Mouse (Mus musculus) thymus, postnatal 4 days (tissue): Measurements from ENCODE around the gene Kcna2.

ENCODE experiments used
- DNase-seq: peaks from one replicate; pipeline ENCODE4 v3.0.0; 2021

Kcna2 gene

DNA sequence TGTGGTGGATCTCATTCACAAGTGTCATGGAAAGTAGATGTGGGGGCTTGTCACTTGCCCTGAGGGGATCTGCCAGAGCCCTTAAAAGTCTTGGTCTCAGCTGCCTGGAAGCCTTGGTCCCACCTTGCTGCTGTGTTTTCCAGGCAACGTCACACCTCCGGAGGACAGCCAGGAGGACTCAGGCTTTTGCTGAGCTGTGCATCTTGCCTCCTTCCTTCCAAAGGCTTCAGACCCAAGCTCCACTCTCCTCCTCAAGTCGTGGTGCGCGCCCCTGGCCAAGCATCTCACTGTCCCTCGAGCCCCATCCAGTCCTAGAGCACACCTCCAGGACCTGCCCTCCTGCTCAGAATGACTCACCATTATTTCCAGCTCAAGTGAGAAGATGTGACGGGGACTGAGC lies 2.1 kb downstream of the Kcna2 start:
- no peak for DNase-seq

DNA sequence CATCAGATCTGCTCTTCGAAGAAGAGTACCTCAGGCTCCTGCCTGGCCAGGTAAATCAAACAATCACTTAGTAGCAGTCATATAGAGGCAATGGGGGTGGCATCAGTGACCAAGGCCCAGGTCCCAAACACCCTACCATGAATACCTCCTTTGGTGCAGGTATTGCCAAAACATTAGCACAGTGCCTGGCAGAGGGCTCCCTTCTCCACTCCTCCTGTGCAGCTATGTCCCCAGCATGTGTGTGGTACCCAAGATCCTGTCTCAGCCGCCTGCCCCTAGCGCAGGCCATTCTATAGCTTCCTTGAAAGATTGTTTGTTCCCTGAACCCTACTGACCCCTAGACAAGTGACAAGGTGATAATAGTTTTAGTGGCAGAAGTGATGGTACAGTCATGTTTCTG lies 2.5 kb downstream of the Kcna2 start:
- no peak for DNase-seq

DNA sequence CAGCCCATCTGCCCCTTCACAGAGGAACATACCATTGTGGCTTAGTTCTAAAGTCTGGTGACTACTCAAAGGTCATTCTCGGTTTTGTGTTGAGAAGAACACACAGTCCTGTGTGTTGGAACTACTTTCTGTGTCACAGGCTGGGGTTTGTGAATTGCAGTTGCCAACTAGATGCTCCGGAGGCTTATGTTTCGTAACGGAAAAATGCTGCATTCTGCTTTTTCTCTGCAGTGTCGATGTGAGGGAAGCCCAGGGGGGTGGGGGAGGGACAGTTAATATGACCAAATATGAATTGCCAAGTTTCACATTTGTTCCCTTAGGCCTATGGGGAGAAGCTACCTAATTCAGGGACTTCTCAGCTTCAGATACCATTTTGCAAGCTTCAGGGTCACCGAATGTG lies 5.0 kb downstream of the Kcna2 start:
- no peak for DNase-seq

DNA sequence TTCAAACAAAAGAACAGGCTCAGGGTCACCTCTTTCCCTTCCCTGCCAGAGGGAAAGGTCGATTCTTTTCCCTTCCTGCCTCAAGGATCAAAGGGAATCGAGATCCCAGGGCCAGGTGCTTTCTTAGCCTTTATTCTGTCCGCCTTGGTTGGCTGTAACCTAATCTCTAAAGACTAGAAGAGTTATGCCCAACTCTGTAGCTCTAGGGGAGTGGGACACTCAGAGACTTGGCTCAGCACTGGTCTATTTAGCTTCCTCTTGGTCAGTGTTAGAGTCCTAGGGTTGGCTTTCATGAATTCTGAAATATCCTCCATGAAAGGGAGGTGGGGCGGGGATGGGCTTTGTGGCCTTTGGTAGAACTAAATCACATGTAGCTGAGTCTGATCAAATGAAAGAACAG lies 11.6 kb downstream of the Kcna2 start:
- no peak for DNase-seq

DNA sequence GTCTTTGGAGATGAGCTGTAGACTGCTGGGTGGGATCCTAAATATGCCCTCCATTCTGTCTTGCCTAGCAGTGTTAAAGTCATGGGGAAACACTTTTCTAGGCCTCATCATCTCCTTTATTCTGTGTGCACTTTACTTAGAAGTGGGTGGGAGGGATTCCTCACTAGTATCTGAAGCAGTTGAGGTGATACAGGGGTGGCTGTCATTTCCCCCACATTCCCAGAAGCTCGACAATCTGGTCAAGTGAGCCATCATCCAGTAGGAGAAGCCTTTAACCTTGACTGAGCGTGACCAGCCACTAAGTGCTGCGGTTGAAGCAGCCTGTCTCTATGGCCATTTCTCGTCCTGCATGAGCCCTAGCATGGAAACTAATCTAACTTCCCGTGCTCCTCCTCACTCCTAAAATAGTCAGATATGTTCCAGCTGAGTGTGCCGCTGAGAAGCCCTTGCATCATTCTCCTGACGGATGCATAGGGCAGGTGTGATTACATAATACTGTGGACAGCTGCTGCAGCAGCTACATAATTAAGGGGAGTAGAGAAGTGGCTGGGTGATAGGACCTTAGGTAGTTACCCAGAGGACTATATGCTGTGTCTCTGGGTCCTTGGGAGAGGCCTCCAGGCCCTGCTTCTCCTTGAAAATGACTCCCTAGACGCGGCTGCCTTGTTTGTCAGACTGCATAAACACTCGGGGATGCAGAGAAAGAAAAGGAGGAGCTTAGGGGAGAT lies 12.2 kb downstream of the Kcna2 start:
- no peak for DNase-seq

DNA sequence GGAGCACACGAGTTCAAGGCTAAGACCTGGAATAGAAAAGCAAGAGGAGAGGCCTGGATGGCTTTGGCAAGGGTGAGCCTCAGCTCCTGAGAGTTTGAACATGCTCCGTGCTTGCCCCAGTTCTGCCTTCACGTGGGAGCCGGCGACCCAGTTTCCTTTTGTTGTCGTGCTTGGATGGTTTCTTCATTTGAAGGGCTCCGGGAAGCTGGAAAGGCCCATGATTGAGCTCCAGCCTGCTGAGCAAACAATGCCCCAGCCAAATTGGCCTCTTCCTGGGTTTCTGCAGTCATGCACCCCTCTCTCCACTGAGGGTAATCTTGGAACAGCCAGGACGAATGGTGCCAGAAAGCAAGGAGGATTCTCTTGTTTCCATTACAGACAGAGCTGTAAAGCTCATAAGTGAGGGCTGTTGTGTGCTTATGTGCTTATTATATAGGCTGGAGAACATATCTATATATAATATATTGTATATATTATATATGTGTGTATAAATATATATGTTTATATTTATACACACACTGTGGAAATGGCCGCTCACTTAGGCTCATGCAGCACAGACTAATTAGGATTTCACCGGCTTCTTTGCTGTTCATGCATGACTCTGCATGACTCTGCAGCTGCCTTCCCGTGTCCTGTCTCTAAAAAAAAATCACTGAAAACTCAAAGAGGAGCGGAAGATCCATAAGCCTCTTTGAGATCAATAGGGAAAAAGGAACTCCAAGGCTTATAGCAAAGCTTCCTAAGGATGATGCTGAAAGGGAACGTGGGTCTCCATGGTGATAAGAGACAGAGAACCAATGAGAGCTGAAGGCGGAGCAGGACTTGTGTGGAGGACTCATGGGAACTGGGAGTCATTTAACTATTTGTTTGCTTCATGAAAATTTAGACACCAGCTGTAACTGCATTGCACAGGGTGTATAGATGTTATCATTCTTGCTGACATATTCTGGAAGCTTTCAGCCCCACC lies 13.1 kb downstream of the Kcna2 start:
- DNase-seq = no peak

GRCm38 (mm10) chr3:107114941-107115340 lies 14.0 kb downstream of the Kcna2 start:
- no peak for DNase-seq

GRCm38 (mm10) chr3:107115746-107116145 lies 14.8 kb downstream of the Kcna2 start:
- DNase-seq = no peak

GRCm38 (mm10) chr3:107119864-107120564 lies 19.1 kb downstream of the Kcna2 start:
- no peak for DNase-seq

GRCm38 (mm10) chr3:107122306-107122705 lies 21.4 kb downstream of the Kcna2 start:
- DNase-seq = no peak

DNA sequence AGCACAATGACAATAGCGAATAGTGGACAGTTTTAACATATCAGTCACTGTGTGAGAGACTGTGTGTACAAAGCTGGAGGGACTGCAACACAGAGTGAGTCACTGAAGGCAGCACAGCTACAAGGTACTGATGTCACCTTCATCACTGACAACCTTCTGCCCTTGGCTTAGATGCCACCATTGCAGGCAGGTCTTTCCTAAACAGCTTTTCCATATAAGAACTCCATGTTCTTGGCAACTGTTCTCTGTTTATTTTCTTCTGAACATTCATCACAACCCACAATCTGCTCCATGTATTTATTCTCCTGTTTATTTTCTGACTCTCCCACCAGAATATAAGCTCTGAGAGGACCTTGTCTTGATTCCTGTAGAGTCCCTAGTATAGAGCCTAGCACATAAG lies 26.7 kb downstream of the Kcna2 start:
- no peak for DNase-seq

- no peak for DNase-seq
Observed at GRCm38 (mm10) chr3:107128421-107128820, 27.5 kb downstream of the Kcna2 start.

DNA sequence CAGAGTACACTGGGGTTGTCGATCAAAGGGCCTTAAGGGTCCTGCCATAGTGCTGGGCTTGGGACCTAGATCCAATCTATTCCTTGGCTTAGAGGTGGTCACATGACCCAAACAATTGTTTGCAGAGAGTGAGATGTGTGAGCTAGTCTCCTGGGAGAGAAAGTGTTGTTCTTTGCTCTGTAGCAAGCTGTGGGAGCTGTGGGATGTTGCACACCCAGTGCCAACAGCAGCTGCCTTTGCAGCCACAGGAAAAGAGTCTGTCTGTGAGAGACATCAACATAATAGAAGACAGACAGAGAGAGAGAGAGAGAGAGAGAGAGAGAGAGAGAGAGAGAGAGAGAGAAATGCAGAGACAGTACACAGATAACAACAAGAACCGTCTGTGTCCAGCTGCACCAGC lies 28.3 kb downstream of the Kcna2 start:
- DNase-seq = no peak

DNA sequence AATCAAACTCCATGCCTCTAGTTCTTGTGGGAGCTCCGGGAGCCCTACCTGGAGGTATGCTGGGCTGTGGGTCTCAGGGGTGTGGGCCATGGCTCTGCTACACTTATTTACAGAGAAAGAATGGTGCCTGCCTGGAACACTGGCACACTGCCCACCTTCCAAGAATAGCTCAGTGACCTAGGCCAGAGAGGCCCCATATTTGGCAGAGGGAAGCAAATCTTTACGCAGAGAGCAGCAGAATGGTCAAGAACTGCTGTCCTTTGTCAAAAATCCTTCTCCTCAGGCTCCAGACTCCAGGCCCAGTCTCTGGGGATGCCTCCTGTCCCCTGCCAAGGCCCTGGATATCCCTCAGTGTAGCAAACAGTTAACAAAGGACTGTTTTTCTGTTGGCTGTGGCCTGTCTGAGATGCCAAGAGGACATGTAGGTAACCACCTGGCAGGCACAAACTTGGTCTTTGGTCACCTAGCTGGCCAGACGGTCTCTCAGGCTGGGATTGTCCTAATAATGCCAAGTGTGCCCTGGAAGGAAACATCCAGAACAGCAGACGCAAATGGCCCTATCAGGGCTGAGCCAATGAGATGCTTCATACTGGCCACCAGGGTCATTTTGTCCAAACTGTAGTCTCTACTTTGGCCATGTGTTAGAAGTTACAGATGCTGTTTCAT lies 29.8 kb downstream of the Kcna2 start:
- no peak for DNase-seq

GRCm38 (mm10) chr3:107131846-107132245 lies 30.9 kb downstream of the Kcna2 start:
- no peak for DNase-seq

- DNase-seq = no peak
Observed at GRCm38 (mm10) chr3:107132651-107133050, 31.7 kb downstream of the Kcna2 start.

GRCm38 (mm10) chr3:107134457-107134856 lies 33.5 kb downstream of the Kcna2 start:
- no peak for DNase-seq

DNA sequence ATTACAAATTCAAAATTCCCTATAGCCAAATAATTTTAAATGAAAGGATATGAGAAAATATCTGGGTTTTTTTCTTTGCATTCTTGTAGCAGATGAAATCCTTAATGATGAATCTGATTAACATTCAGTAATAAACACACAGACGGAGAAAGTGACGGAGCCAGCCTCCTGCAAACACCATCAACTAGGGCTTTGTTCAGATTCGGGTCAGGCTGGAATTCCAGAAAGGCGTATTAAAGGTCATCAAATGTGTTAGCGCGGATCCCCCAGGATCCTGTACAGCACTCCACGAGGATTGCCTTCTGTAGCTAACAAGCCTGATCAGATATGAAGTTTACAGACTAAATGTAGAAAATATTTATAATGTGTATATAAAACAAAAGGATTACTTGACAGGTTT lies 46.2 kb downstream of the Kcna2 start:
- DNase-seq = no peak

- DNase-seq = peak; percentile 83
Observed at GRCm38 (mm10) chr3:107149006-107149405, 48.1 kb downstream of the Kcna2 start.

GRCm38 (mm10) chr3:107150469-107150868 lies 49.5 kb downstream of the Kcna2 start:
- no peak for DNase-seq

GRCm38 (mm10) chr3:107150872-107151540 lies 50.1 kb downstream of the Kcna2 start:
- no peak for DNase-seq
